Mouse (Mus musculus): ENCODE data around the gene Asb11. TPM values are rescaled to one million over a fixed set of nuclear protein-coding genes. Genes with fewer than 3 reads are reported as not detected.
A peak's percentile ranks its signal among the peaks of the same experiment; 100 is the strongest.

Gene Asb11
- polyA plus RNA-seq, 1 experiment from 2014 or later, result 0.08 TPM

- no peak overlapping the region for H3K4me3 ChIP-seq (ENCODE audit: low read depth, low read length)
- H3K36me3 ChIP-seq (ENCODE audit: control insufficient read depth, insufficient read depth), result peaks cover 6% of the 10 kb centered on the region
- H3K27ac ChIP-seq (ENCODE audit: low read length), result no peak overlapping the region
- no peaks in the 10 kb centered on the region for H3K27me3 ChIP-seq (ENCODE audit: control insufficient read depth, insufficient read depth, low read depth, low read length)
- H3K9me3 ChIP-seq (replicated peaks; ENCODE audit: control insufficient read depth, low read length), result no peaks in the 10 kb centered on the region
- peaks cover 3% of the 10 kb centered on the region for H3K4me1 ChIP-seq (ENCODE audit: control insufficient read depth, low read depth, low read length)
- H3K4me2 ChIP-seq (ENCODE audit: low read depth, low read length), result no peak overlapping the region
- H3K9ac ChIP-seq (ENCODE audit: low read depth, low read length), result no peak overlapping the region
- no peak for ATAC-seq (ENCODE audit: low read depth)
- WGBS (ENCODE audit: insufficient replicate concordance), result 62% methylated on average over 9 of the region's 9 CpGs
Measured at GRCm38 (mm10) chrX:164432682-164433081, 4.1 kb upstream of the Asb11 start.

- ATAC-seq (ENCODE audit: low read depth), result no peak
- Histone ChIP-seq H3K4me3 (ENCODE audit: low read depth, low read length) (no peak overlapping the region), H3K36me3 (ENCODE audit: control insufficient read depth, insufficient read depth) (no peaks in the 10 kb centered on the region), H3K4me2 (ENCODE audit: low read depth, low read length) (no peak overlapping the region), H3K9ac (ENCODE audit: low read depth, low read length) (no peak overlapping the region), H3K27me3 (ENCODE audit: control insufficient read depth, insufficient read depth, low read depth, low read length) (no peaks in the 10 kb centered on the region), H3K4me1 (ENCODE audit: control insufficient read depth, low read depth, low read length) (no peaks in the 10 kb centered on the region), H3K27ac (ENCODE audit: low read length) (no peak overlapping the region), H3K9me3 (replicated peaks; ENCODE audit: control insufficient read depth, low read length) (no peaks in the 10 kb centered on the region)
- 75% methylated on average over 7 of the region's 7 CpGs for WGBS (ENCODE audit: insufficient replicate concordance)
Measured at GRCm38 (mm10) chrX:164439462-164439861, 2.7 kb downstream of the Asb11 start.

DNA sequence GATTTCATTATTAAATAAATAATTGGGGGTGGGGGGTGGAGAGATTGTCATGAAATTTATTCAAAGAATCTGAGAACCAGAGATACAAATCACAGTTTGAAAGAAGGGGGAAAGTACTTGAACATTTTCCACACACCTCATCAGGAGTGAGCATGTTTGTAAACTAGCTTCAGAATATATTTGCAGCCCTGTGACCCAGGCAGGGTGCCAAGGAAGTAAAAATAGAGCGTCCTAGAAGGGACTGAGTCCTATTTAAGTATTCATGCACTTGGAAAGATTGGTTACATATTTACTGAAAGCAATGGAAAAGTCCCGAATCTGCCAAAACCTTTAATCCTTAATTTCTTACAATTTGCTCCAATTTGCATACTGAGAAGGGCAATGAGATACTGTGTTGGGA lies 3.3 kb downstream of the Asb11 start:
- Histone ChIP-seq H3K4me2 (ENCODE audit: low read depth, low read length) (no peak overlapping the region), H3K4me3 (ENCODE audit: low read depth, low read length) (no peak overlapping the region), H3K27ac (ENCODE audit: low read length) (no peak overlapping the region), H3K4me1 (ENCODE audit: control insufficient read depth, low read depth, low read length) (no peaks in the 10 kb centered on the region), H3K27me3 (ENCODE audit: control insufficient read depth, insufficient read depth, low read depth, low read length) (no peaks in the 10 kb centered on the region), H3K9me3 (replicated peaks; ENCODE audit: control insufficient read depth, low read length) (no peaks in the 10 kb centered on the region), H3K36me3 (ENCODE audit: control insufficient read depth, insufficient read depth) (no peaks in the 10 kb centered on the region), H3K9ac (ENCODE audit: low read depth, low read length) (no peak overlapping the region)
- ATAC-seq (ENCODE audit: low read depth), result no peak
- WGBS (ENCODE audit: insufficient replicate concordance), result 70% methylated on average over 2 of the region's 2 CpGs

DNA sequence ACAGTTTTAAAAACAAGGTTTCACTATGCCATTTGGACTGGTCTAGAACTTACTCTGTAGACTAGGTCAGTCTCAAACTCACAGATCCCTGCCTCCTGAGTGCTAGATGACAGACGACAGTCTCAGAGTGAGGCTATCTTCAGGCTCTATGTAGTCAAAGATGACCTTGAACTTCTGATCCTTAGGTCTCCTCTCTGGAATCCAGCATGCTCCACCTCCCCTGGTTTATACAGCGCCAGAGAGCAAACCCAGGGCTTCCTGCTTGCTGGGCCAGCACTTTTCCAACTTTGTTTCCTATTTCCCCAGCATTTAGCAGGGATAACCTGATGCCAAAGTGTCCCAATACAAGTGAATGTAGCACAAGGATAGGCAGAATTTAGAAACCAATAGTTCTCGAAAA lies 3.9 kb downstream of the Asb11 start:
- 64% methylated on average over 3 of the region's 3 CpGs for WGBS (ENCODE audit: insufficient replicate concordance)

DNA sequence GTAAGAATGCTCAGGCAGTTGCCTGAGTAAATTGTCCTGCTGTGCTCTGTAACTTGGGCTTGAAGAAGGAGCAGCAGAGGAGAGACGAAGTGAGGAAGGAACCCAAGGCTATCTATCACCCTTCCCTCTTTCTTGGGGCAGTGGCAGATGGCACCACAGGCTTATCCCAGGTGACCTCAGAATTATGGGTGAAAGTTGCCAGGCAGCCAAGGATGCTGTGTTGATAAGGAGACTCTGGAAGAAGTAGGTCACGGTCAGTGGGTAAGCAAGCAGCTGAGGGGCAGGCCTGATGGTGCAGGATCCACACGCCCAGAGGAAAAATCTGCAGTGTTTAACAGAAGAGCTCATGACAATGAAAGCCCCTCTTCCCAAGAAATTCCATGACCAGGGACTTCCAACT lies 4.5 kb downstream of the Asb11 start:
- Histone ChIP-seq H3K4me1 (ENCODE audit: control insufficient read depth, low read depth, low read length) (no peaks in the 10 kb centered on the region), H3K4me3 (ENCODE audit: low read depth, low read length) (no peak overlapping the region), H3K27ac (ENCODE audit: low read length) (no peak overlapping the region), H3K36me3 (ENCODE audit: control insufficient read depth, insufficient read depth) (no peaks in the 10 kb centered on the region), H3K9ac (ENCODE audit: low read depth, low read length) (no peak overlapping the region), H3K9me3 (replicated peaks; ENCODE audit: control insufficient read depth, low read length) (0 out of 2 replicates have a peak, but pooled peaks cover 2% of the 10 kb centered on the region), H3K27me3 (ENCODE audit: control insufficient read depth, insufficient read depth, low read depth, low read length) (no peaks in the 10 kb centered on the region), H3K4me2 (ENCODE audit: low read depth, low read length) (no peak overlapping the region)
- no peak for ATAC-seq (ENCODE audit: low read depth)
- WGBS (ENCODE audit: insufficient replicate concordance), result 58% methylated on average over 3 of the region's 3 CpGs

More for the DNA sequence above, 3.9 kb downstream of the Asb11 start:
- Histone ChIP-seq H3K4me1 (ENCODE audit: control insufficient read depth, low read depth, low read length) (no peaks in the 10 kb centered on the region), H3K27ac (ENCODE audit: low read length) (no peak overlapping the region), H3K9me3 (replicated peaks; ENCODE audit: control insufficient read depth, low read length) (no peaks in the 10 kb centered on the region), H3K27me3 (ENCODE audit: control insufficient read depth, insufficient read depth, low read depth, low read length) (no peaks in the 10 kb centered on the region), H3K4me3 (ENCODE audit: low read depth, low read length) (no peak overlapping the region), H3K4me2 (ENCODE audit: low read depth, low read length) (no peak overlapping the region), H3K9ac (ENCODE audit: low read depth, low read length) (no peak overlapping the region), H3K36me3 (ENCODE audit: control insufficient read depth, insufficient read depth) (no peaks in the 10 kb centered on the region)
- ATAC-seq (ENCODE audit: low read depth), result no peak

GRCm38 (mm10) chrX:164445601-164446000 lies 8.8 kb downstream of the Asb11 start:
- no peak overlapping the region for H3K27ac ChIP-seq (ENCODE audit: low read length)
- peaks cover 8% of the 10 kb centered on the region for H3K4me1 ChIP-seq (ENCODE audit: control insufficient read depth, low read depth, low read length)
- no peaks in the 10 kb centered on the region for H3K27me3 ChIP-seq (ENCODE audit: control insufficient read depth, insufficient read depth, low read depth, low read length)
- no peak for ATAC-seq (ENCODE audit: low read depth)
- 80% methylated on average over 12 of the region's 12 CpGs for WGBS (ENCODE audit: insufficient replicate concordance)
- no peak overlapping the region for H3K9ac ChIP-seq (ENCODE audit: low read depth, low read length)
- H3K4me2 ChIP-seq (ENCODE audit: low read depth, low read length), result no peak overlapping the region
- 0 out of 2 replicates have a peak, but pooled peaks cover 2% of the 10 kb centered on the region for H3K9me3 ChIP-seq (replicated peaks; ENCODE audit: control insufficient read depth, low read length)
- H3K4me3 ChIP-seq (ENCODE audit: low read depth, low read length), result no peak overlapping the region
- no peaks in the 10 kb centered on the region for H3K36me3 ChIP-seq (ENCODE audit: control insufficient read depth, insufficient read depth)

- H3K27me3 ChIP-seq (ENCODE audit: control insufficient read depth, insufficient read depth, low read depth, low read length), result no peaks in the 10 kb centered on the region
- WGBS (ENCODE audit: insufficient replicate concordance), result 69% methylated on average over 10 of the region's 10 CpGs
- no peak overlapping the region for H3K9ac ChIP-seq (ENCODE audit: low read depth, low read length)
- no peak for ATAC-seq (ENCODE audit: low read depth)
- no peak overlapping the region for H3K4me2 ChIP-seq (ENCODE audit: low read depth, low read length)
- 0 out of 2 replicates have a peak, but pooled peaks cover 2% of the 10 kb centered on the region for H3K9me3 ChIP-seq (replicated peaks; ENCODE audit: control insufficient read depth, low read length)
- H3K4me1 ChIP-seq (ENCODE audit: control insufficient read depth, low read depth, low read length), result peaks cover 8% of the 10 kb centered on the region
- no peak overlapping the region for H3K4me3 ChIP-seq (ENCODE audit: low read depth, low read length)
- no peak overlapping the region for H3K27ac ChIP-seq (ENCODE audit: low read length)
- no peaks in the 10 kb centered on the region for H3K36me3 ChIP-seq (ENCODE audit: control insufficient read depth, insufficient read depth)
Measured at GRCm38 (mm10) chrX:164446106-164446551, 9.3 kb downstream of the Asb11 start.

GRCm38 (mm10) chrX:164446835-164447681 lies 10.3 kb downstream of the Asb11 start:
- H3K27ac ChIP-seq (ENCODE audit: low read length), result peak overlapping the region; percentile 82
- no peaks in the 10 kb centered on the region for H3K36me3 ChIP-seq (ENCODE audit: control insufficient read depth, insufficient read depth)
- H3K4me1 ChIP-seq (ENCODE audit: control insufficient read depth, low read depth, low read length), result peaks cover 8% of the 10 kb centered on the region
- H3K9me3 ChIP-seq (replicated peaks; ENCODE audit: control insufficient read depth, low read length), result 0 out of 2 replicates have a peak, but pooled peaks cover 2% of the 10 kb centered on the region
- no peak overlapping the region for H3K4me3 ChIP-seq (ENCODE audit: low read depth, low read length)
- peak overlapping the region; percentile 36 for H3K4me2 ChIP-seq (ENCODE audit: low read depth, low read length)
- no peak overlapping the region for H3K9ac ChIP-seq (ENCODE audit: low read depth, low read length)
- ATAC-seq (ENCODE audit: low read depth), result peak; percentile 63
- H3K27me3 ChIP-seq (ENCODE audit: control insufficient read depth, insufficient read depth, low read depth, low read length), result no peaks in the 10 kb centered on the region
- 47% methylated on average over 9 of the region's 9 CpGs for WGBS (ENCODE audit: insufficient replicate concordance)

- Histone ChIP-seq H3K4me2 (ENCODE audit: low read depth, low read length) (peak overlapping the region; percentile 36), H3K9me3 (replicated peaks; ENCODE audit: control insufficient read depth, low read length) (0 out of 2 replicates have a peak, but pooled peaks cover 2% of the 10 kb centered on the region), H3K27me3 (ENCODE audit: control insufficient read depth, insufficient read depth, low read depth, low read length) (no peaks in the 10 kb centered on the region), H3K4me1 (ENCODE audit: control insufficient read depth, low read depth, low read length) (peaks cover 8% of the 10 kb centered on the region), H3K27ac (ENCODE audit: low read length) (peak overlapping the region; percentile 82), H3K36me3 (ENCODE audit: control insufficient read depth, insufficient read depth) (no peaks in the 10 kb centered on the region), H3K4me3 (ENCODE audit: low read depth, low read length) (no peak overlapping the region), H3K9ac (ENCODE audit: low read depth, low read length) (no peak overlapping the region)
- WGBS (ENCODE audit: insufficient replicate concordance), result 46% methylated on average over 2 of the region's 2 CpGs
- peak; percentile 90 for ATAC-seq (ENCODE audit: low read depth)
Measured at GRCm38 (mm10) chrX:164447682-164448071, 10.9 kb downstream of the Asb11 start.
